In the genomic region with DNA sequence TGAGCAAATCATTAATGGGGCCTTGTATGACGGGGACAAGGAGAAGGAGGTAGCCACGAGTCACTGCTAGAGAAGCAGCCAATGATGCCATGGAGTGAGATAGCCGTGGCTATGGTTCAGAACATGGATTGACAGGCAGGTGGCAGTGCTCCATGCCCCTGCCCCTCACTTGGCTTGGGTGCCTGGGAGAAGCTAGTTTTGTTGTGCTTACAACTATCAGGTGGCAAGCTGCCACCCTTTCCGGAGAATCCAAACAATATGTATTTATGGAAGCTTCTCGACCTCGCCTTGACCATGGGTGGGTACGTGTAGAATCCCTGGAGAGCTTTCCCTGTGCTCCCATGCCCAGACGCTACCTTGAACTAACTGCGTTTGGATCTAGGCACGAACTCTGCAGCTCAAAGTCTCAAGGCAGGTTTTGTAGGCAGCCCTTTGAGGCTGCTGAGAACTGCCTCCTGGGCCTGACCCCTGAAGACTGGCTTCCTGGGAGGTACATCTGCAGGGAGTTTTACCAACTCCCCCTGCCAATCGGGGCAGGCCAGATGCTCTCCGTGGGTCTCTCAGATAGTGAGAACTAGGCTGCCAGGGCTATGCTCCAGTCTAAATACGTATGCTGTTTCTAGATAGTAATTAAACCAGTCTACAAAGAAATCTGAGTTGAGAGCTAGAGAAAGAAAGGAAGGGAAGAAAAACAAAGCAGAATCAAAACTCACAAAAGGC, we compare ENCODE assay signal across 9 mouse cellular contexts. TPM values are rescaled to one million over a fixed set of nuclear protein-coding genes. Genes with fewer than 3 reads are reported as not detected.
DNase-seq lines count a peak whose midpoint lies in the region; ATAC-seq and TF ChIP-seq lines count a peak whose summit lies in the region.
"Had no signal": no experiment of that assay in that cellular context is flagged by ENCODE, and none has a peak within 500 bp of the region (broad histone marks: within the 10 kb centered on the region; RNA-seq: fewer than 3 reads in every experiment).

No protein-coding gene starts in this region.

- H3K4me3 ChIP-seq in gastrocnemius, adult 2 months = no peak overlapping the region
- H3K4me3 ChIP-seq in hindbrain, embryonic 12.5 days = no peak overlapping the region

- ATAC-seq in hindbrain, embryonic 12.5 days (ENCODE audit: low FRiP score) = no peak

- TF ChIP-seq POLR2A in brain, embryonic 14.5 days (IDR thresholded peaks at IDR 0.05; ENCODE audit: borderline replicate concordance, extremely low read depth, insufficient read depth, insufficient read length, poor library complexity, severe bottlenecking) = no peak

- 76% methylated on average over 13 of the region's 13 CpGs for WGBS in hindbrain, embryonic 12.5 days

- TF ChIP-seq CTCF in gastrocnemius, adult 2 months (IDR thresholded peaks at IDR 0.05) = peak; percentile 18; the same call in 1 of the 2 replicates
- TF ChIP-seq CTCF in brain, embryonic 14.5 days (IDR thresholded peaks at IDR 0.05; ENCODE audit: borderline replicate concordance, extremely low read depth, insufficient read depth, insufficient read length) = no peak

- H3K27me3 ChIP-seq in hindbrain, embryonic 12.5 days = 0 out of 2 replicates have a peak, but pooled peaks cover 3% of the 10 kb centered on the region

- intact Hi-C loops in gastrocnemius, adult 2 months (cut with DNase I) = no loop called here

- H3K4me2 ChIP-seq in hindbrain, embryonic 12.5 days (replicated peaks) = peak overlapping the region; percentile 20

- peak overlapping the region; percentile 56 for H3K27ac ChIP-seq in gastrocnemius, adult 2 months
- peak overlapping the region; percentile 81 for H3K27ac ChIP-seq in hindbrain, embryonic 12.5 days

- peaks cover 49% of the 10 kb centered on the region for H3K4me1 ChIP-seq in hindbrain, embryonic 12.5 days

- no peaks in the 10 kb centered on the region for H3K36me3 ChIP-seq in hindbrain, embryonic 12.5 days

- no peak for DNase-seq in gastrocnemius, adult 2 months
- no peak for DNase-seq in gastrocnemius, postnatal 4 days (ENCODE audit: low spot score in 2 of 2)
- peak; percentile 74 for DNase-seq in brain, embryonic 14.5 days (ENCODE audit: low read depth)
- DNase-seq in lung, postnatal 4 days = peak; percentile 68 to 78
- no peak for DNase-seq in embryo, embryonic 10 days (ENCODE audit: low spot score)
- no peak for DNase-seq in B cell, adult 2 months
- no peak for DNase-seq in kidney, postnatal 36 days
- DNase-seq: kidney, adult 11 months had no signal

- no peak overlapping the region for H3K9ac ChIP-seq in hindbrain, embryonic 12.5 days

- H3K9me3 ChIP-seq in hindbrain, embryonic 12.5 days (replicated peaks) = no peaks in the 10 kb centered on the region

RNA-seq across cellular contexts. Expression of gene Rgs3, which starts 54.2 kb away (rescaled TPM):
- 10 to 100 TPM in 1 of 2 experiments, 1 to 10 TPM in 1; 8.6 to 10.3 TPM for total RNA-seq in gastrocnemius, adult 2 months (2021)
- 10 to 100 TPM; 36.9 to 44.0 TPM for total RNA-seq in gastrocnemius, postnatal 4 days (2021)
- 68.8 and 92.5 TPM in 2 replicates for polyA plus RNA-seq in brain, embryonic 14.5 days (2012; rRNA removed)
- 70.9 and 71.6 TPM in 2 replicates for polyA plus RNA-seq in hindbrain, embryonic 12.5 days (2016; fragmentation: Nextera tagmentation; extraction: Ambion mirVana)

Comparison
In these comparisons a context has a peak if more than half of its experiments do, and no peak if none do; other contexts are left out.
1. DNase-seq: peak in brain, embryonic 14.5 days (single experiment) and lung, postnatal 4 days (2 of 2); none in gastrocnemius, adult 2 months (single experiment), gastrocnemius, postnatal 4 days (0 of 2), embryo, embryonic 10 days (single experiment), B cell, adult 2 months (0 of 2) and kidney, postnatal 36 days (0 of 2).